Mouse (Mus musculus) layer of hippocampus, adult 18-20 months (tissue): ENCODE data around the gene Foxn1. TPM values are rescaled to one million over a fixed set of nuclear protein-coding genes. Genes with fewer than 3 reads are reported as not detected.

Experiments
- DNase-seq, 2 experiments: peaks; one replicate each; pipeline ENCODE4 v3.0.0; 2022; ENCODE audit warnings: low spot score in 2 of 2
- total RNA-seq, 2 experiments: library from RNA; stranded (reverse); gene quantifications; 2 replicates each; pipeline ENCODE4 v1.2.3; 2021

The Foxn1 gene
- total RNA-seq, 2 experiments from 2014 or later, result not detected

DNA sequence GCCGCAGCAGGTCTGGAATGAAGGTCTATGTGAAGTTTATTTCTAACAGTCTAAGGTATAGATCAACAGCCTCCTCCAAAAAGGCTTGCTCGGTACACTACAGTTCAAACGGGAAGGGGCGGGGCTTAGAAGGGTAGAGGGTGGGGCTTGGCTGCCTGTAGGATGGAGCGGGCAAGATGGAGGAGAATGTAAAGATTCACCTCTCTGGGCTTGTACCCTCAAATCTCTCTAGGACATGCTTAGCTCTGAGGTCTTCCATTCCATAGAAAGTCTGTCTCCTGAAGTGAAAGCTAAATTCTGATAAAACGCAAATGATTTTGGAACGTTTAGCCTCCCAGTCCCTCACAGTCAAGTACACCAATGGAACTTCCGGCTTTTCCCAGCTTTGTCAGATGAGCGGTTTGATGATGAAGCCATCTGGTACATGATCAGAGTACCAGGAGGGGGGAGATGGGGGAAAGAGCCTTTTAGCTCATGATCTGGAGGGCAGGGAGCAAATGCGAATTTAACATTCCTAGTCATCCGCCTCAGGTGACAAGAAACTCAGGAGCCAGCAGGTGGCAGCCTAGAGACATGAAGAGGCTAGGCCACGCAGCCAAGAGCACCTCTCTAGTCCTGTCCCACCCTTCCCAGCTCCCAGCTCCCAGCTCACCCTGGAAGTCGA, 26.1 kb downstream of the Foxn1 start:
- DNase-seq, result peak; percentile 48 to 82

- DNase-seq, result peak in 1 of 2 experiments; percentile 53
These were observed 27.9 kb downstream of the Foxn1 start for GRCm38 (mm10) chr11:78358330-78359007.

DNA sequence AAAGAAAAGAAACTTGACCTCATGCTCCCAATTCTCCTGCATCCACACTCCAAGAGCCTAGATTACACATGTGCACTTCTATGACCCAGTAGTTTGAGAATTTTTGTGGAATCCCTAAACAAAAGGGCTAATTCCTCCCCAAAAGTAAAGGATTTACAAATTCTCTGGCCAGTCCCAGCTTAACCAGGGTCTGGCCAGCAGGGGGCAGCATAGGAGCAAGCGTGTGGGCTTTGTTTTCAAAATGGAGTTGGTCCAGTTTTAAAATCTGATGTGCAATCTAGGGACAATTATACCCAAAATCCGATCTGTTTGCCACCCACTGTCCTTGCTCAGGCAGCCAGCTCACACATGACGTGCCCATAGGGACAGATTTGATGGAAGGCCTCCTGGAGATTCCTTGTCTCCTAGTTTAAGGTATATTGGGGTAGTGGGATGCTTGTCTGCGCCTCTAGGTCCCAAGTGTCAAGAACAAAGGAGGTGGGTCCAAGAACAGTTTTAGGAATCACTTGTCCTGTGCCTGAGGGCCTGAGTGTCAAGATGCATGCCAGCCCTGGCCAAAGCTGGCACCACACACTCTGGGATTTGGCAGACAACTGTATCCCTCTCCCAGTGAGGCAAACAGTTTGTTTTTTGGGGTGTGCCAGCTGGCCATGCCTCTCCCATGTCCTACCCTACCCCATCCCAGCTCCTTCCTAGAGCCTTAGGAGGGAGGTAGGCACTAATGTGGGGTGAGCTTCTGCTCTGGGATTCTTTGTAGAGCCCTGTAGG, 30.7 kb downstream of the Foxn1 start:
- peak; percentile 39 to 68 for DNase-seq

DNA sequence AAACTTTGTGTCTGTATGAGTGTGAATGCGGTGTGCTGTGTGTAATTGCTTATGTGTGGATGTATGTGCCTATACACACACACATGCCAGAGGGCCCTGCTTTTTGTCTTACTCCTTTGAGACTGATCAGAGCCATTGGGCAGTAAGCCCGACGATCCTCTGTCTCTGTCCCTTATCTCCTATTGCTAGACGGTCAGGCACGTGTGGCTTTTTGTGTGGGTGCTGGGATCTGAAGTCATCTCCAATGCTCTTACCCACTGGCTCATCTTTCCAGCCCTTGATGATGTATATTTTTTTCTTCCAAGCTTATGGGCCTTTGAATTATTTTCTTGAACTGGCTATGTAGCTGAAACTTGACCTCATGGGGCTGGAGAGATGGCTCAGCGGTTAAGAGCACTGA, 31.5 kb downstream of the Foxn1 start:
- DNase-seq, result no peak

- no peak for DNase-seq
These were observed 33.3 kb downstream of the Foxn1 start for GRCm38 (mm10) chr11:78353081-78353480.

GRCm38 (mm10) chr11:78349441-78350358, 36.7 kb downstream of the Foxn1 start:
- DNase-seq, result no peak

DNA sequence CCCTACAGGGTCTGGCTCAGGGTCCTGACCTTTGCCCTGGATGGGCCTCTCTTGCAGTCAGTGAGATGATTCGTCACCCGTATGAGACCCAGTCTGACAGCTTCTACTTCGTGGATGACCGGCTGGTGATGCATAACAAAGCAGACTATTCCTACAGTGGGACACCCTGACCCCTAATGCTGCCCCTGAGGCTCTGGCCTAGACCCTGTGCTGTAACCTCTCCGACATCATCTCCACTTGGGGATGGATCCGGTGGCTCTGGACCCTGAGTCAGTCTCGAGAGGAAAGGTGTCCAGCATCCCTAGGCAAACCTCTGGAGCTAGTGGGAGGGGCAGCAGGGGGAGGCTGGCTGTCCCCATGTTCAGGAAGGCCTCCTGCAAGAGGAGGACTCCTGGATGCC, 37.9 kb downstream of the Foxn1 start:
- no peak for DNase-seq

- DNase-seq, result no peak
These were observed 38.5 kb downstream of the Foxn1 start for GRCm38 (mm10) chr11:78347908-78348307.

DNA sequence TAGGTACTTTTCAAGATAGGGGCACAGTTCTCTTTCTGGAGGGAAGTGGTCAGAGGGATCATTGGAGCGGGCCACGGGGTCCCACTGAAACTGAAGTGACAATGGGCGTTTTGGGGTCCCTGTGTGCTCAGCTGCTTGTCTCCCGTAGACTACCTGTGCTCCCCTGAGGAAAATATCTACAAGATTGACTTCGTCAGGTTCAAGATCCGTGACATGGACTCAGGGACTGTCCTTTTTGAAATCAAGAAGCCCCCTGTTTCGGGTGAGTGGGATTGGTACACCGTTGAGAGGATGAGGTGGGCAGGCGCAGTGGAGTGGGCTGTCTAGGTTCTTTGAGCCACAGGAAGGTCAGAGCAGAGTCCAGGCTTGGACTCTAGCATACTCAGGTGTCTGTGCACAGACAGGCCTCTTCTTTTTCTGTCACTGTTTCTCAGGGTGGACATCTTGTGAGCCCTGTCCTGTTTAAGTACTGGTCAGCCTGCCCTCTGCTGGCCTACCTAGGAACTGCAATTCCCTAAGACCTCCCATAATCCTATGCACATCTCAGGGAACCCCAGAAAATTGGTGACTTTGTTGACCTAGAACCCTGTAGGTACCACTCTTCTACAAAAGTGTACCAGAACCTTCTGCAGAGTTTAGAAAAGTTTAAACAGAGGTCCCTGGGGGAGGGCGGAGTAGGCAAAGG, 39.1 kb downstream of the Foxn1 start:
- DNase-seq, result peak in 1 of 2 experiments; percentile 81

DNA sequence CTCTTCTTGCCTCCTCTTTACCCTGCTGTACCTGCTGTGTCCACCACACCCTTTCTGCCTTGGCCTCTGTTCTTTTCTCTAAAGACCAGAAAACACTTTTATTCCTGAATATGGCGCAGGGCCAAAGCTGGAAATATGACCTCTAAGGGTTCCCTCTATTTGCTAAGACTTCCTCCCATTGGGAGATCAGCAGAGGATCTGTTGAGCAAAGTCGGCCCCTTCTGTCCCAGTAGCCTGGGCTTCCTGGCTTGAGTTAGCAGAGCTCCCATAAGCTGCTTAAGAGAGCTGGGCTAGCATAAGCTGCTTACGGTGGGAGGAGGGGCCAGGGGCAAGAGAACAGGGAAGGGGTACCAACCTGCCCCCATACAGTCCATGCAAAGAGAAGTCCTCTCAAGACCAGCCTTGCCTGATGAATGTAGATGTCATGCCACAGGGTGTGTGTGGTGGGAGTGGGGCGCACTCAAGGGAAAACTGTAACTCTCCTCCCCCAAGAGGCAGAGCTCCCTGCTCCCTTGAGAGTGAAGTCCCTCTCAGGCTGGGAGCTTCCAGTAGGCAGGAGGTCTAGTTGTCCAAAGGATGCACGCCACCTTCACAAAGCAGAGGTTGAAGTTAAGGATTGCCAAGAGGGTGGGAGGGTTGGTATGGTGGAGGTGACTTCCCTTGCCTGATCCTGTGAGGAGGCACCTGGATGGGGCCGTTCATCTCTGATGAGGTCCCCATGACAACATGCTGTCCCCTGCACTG, 39.9 kb downstream of the Foxn1 start:
- DNase-seq, result no peak

GRCm38 (mm10) chr11:78345801-78346200, 40.6 kb downstream of the Foxn1 start:
- no peak for DNase-seq

DNA sequence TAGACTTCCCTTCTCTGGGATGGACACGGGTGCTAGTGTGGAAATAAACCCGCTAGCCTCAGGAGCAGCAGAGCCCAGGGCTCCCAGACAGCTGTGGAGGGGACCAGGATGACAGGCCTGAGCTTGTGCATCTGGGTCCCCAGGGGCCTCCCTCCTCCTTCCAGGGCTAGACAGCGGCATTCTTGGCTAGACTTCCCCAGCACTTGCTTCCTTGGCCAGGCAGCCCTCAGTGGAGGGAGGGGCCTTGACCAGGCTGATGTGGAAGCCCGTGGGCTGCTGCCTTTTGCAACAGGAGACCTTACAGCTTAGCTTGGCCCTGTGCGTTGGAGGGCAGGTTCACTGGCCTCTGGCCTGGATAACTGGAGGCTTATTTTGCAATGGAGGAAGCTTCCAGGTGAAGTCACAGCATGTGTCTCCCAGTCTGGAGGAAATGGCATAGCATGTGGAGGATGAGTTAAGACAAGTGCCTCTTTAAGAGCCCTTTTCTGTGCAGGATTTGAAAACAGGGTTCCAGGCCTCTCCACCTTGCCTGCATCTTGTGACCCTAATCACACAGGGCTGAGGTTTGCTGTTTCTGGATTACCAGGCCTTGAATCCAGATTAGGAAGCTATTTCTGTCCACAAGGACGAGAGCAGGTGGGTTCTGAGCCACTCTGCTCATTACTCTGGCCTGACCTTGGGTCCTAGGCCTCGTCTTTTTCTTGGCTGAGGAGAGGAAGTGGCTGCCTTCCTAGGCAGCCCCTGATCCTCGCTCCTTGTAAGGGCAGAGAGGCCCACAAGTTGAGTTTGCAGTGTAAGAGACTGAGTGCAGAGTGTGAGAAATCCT, 41.3 kb downstream of the Foxn1 start:
- no peak for DNase-seq

DNA sequence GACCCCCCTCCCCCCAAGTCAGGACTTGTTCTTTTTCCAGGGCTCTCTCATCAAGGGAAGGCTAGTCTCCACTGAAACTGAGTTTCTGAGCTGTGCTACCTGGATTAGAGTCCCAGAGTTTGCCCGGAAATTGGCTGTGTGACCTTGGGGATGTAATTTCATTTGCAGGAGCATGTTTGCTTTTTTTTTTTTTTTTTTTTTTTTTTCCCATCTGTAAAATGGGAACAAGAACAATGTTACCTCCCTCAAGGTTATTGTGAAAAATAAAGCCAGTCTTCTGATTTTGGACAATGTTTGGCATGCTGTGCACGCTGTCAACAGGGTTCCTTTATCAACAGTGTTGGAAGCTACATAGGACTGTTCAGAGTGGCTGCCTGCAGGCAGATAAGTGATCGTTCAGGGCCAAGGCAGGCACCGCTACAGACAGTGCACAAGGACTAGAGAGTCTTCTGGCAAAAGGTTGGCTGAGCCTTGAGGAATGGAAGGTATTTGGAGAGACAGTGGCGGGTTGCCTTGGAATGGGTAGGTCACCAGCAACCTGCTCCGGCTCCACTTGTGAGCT, 41.9 kb downstream of the Foxn1 start:
- no peak for DNase-seq

- DNase-seq, result peak; percentile 64 to 71
These were observed 42.7 kb downstream of the Foxn1 start, which contains the start of gene Unc119 for GRCm38 (mm10) chr11:78343381-78344327. TSS of gene Unc119 (plus strand) at chr11:78343482.

DNA sequence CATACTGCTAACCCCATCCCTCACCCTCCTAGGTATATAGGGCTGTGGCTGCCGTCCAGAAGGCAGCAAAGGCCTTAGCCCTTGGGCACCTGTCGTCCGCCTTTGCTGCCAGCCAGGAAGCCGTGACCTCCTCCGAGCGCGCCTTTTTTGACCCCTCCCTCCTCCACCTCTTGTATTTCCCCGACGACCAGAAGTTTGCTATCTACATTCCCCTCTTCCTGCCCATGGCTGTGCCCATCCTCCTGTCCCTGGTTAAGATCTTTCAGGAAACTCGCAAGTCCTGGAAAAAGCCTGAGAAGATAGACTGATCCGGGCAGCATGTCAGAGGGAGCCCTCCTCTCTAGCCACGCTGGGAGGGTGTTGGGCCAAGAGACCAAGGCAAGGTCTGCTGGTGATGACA, 44.7 kb downstream of the Foxn1 start:
- no peak for DNase-seq

- no peak for DNase-seq
These were observed 49.3 kb downstream of the Foxn1 start for GRCm38 (mm10) chr11:78337040-78337439.

DNA sequence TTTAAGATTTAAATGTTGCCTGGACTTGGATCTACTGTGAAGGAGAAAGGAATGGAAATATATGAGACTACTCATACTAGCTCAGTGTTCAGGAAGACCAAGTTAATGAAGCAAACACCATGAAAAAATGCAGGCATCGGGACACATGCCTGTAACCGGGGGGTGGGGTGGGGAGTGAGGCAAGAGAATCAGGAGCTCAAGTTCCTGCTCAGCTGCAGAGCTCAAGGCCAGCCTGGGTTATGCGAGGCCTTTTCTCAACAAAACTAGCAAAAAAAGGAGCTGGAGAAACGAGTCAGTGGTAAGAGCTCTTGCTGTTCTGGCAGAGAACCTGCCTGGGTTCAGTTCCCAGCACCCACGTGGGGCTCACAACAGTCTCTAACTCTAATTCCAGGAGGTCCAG, 52.4 kb downstream of the Foxn1 start:
- no peak for DNase-seq
